23 mouse cellular contexts compared by ENCODE assay signal in the genomic region with DNA sequence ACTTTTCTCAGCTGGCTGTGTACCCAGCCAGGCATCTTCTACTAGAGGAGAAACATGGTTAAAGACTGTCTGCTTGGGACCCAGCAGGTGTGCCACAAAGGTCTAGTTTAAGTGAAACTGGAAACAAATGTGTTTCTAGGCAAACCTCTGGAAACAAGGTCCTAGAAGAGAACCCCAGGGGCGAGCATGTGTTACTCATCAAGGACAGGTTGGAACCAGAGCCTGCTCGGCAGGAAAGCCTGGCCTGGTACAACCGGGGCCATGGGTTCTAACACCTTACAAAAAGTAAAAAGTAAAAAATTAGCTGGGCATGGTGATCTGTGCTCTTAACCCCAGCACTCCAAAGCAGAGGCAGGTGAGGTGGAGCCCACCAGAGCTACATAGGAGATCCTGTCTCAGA.
"Had no signal": no experiment of that assay in that cellular context is flagged by ENCODE, and none has a peak within 500 bp of the region (broad histone marks: within the 10 kb centered on the region; RNA-seq: fewer than 3 reads in every experiment).

No protein-coding gene starts in this region.

- H3K4me2 ChIP-seq: heart, embryonic 12.5 days; hindbrain, embryonic 13.5 days; hindbrain, embryonic 15.5 days; intestine, embryonic 15.5 days; limb, embryonic 13.5 days; limb, embryonic 15.5 days; liver, embryonic 13.5 days; liver, embryonic 15.5 days had no signal

- ATAC-seq: inflammation-experienced regulatory T-cells, adult 6 months; intestine, embryonic 15.5 days; intestine, postnatal 0 days had no signal

- H3K27ac ChIP-seq: heart, embryonic 10.5 days; hindbrain, embryonic 13.5 days; hindbrain, embryonic 15.5 days; intestine, embryonic 15.5 days; left cerebral cortex, adult 2 months; limb, embryonic 13.5 days; limb, embryonic 15.5 days; liver, embryonic 13.5 days; liver, embryonic 15.5 days had no signal

- H3K9me3 ChIP-seq: heart, embryonic 10.5 days; heart, embryonic 12.5 days; hindbrain, embryonic 13.5 days; hindbrain, embryonic 15.5 days; intestine, embryonic 15.5 days; limb, embryonic 13.5 days; limb, embryonic 15.5 days; liver, embryonic 13.5 days; liver, embryonic 15.5 days had no signal

- H3K27me3 ChIP-seq: heart, embryonic 12.5 days; hindbrain, embryonic 13.5 days; hindbrain, embryonic 15.5 days; intestine, embryonic 15.5 days; limb, embryonic 13.5 days; limb, embryonic 15.5 days; liver, embryonic 13.5 days; liver, embryonic 15.5 days had no signal

- H3K4me3 ChIP-seq: heart, embryonic 10.5 days; heart, embryonic 12.5 days; hindbrain, embryonic 13.5 days; hindbrain, embryonic 15.5 days; intestine, embryonic 15.5 days; layer of hippocampus, adult 2 months; left cerebral cortex, adult 2 months; limb, embryonic 13.5 days; limb, embryonic 15.5 days; liver, embryonic 13.5 days; liver, embryonic 15.5 days had no signal

- DNase-seq: gastrocnemius, postnatal 14 days; gastrocnemius, postnatal 36 days; heart, adult 18-20 months; heart, postnatal 14 days; heart, postnatal 36 days; kidney, adult 18-20 months; kidney, adult 8-10 months; kidney, postnatal 10 days; kidney, postnatal 25 days; kidney, postnatal 4 days; liver, embryonic 13.5 days had no signal

- H3K9ac ChIP-seq: heart, embryonic 12.5 days; hindbrain, embryonic 13.5 days; hindbrain, embryonic 15.5 days; intestine, embryonic 15.5 days; limb, embryonic 13.5 days; limb, embryonic 15.5 days; liver, embryonic 13.5 days; liver, embryonic 15.5 days had no signal

- H3K4me1 ChIP-seq: hindbrain, embryonic 15.5 days; intestine, embryonic 15.5 days; limb, embryonic 15.5 days had no signal
